Mouse (Mus musculus) kidney, adult 18-20 months (tissue): ENCODE results near the gene Zfp426.

Source experiments
- DNase-seq: peaks from one replicate; pipeline ENCODE4 v3.0.0; 2021

The Zfp426 gene

DNA sequence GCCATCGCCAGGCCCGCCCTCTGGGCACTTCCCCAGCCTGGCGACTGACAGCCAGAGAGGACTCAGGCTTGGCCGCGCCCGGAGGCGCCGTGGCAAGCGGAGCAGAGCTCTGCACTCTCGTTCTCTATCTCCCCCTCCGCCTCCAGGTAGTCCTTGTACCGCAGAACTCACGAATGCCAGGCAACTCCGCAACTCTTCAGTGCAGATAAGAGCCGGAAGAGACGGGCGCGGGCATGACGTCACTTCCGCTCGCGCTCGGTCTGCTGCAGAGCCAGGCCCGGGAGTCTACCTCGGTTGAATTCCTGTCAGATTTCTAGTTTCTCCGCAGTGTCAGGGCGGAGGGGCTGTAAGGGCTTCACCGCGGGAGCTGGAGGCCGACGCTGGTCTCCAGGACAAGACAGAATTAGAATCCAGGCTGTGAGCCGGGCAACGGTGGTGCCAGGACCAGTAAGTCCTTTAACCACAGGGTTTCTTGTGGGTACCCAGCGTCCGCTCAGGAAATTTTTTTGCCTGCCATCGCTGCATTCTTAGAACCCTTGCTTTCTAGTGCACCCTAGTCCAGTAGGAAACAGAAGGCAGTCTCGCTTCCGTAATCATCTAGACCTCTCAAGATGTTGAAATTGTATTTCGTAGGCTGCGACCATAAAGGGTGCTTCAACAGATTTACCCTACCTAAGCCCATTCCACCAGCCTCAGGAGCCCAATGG lies at the start of gene Zfp426:
Zfp426 (minus strand) TSS at position 220 of the 707 bp plus-strand sequence.
- peak; percentile 90 for DNase-seq

DNA sequence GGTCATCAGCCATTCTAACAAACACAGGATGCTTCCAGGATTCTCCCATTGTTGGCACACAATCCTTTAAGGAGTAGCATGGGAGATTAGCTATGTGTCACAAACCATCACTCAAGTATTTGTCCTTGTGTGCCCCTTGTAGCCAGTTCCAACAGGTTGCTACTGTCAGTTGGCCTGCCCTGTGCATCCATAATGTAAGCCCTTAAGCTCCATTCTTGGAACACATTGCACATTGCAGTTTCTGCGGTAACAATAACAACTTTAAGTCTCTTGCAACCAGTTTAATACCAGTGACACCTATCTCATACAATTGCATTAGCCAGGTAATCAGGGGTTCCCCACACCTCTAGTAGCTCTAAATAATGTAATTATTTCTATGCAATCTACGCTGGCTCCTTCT lies 44.1 kb upstream of the Zfp426 start:
- no peak for DNase-seq

DNA sequence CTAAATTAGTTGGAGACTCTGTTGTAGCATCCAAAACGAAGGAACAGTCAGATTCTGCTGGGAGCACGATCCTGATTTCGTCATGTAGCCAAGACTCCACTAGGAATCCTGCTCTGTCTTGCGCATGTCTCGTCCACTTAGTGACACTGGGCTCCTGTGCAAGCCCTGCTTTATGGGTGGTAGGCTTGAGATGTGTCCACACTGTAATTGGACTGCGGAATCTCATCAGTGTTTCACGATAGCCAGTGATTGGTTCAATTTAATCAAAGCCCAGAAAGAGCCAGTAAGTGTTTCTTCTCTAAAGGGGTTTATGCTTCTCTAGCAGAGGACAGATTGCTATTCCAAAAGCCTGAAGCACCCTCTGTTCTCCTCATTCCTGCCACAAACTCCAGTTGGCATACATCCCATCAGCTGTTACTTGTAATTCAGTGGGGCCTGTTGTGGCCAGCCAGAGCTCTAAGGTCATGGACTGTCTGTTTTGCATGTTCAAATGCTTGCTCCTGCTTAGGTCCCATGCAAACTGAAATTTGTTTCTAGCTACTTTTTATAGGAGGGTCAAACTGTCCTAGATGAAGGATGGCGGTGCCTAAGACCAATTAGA lies 41.9 kb upstream of the Zfp426 start:
- DNase-seq, result no peak

DNA sequence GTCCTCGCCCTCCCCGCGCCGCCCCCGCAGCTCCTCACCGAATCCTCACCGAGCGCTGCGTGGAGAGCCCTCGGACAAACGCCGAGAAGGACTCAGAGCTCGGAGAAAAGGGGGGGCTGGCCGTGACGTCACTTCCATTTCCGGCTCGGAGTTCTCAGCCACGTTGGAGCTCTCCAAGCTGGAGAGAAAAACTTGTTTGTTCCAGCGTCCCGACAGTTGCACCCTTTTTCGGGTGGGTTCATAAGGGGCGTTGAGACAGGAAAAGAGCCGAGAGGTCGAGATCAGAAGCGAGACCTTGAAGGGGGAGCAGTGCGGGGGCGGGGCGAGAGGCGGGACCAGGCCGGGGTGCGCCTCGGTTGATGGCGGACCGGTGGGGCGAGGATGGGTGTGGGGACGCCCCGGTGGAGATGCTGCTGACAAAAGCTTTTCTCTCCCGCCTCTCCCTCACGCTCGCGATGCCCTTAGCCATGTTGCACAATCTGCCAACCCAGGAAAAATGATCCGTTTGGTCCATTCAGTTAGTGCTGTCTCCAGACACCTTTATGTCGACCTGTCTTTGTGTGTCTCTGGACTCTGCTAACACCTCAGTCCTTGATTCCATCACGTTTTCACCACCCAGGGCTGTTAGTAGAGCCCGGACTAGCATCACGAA lies 28.9 kb upstream of the Zfp426 start, which contains the start of gene Zfp266:
Zfp266 (minus strand) TSS at position 112 of the 652 bp plus-strand sequence.
- peak; percentile 95 for DNase-seq

DNA sequence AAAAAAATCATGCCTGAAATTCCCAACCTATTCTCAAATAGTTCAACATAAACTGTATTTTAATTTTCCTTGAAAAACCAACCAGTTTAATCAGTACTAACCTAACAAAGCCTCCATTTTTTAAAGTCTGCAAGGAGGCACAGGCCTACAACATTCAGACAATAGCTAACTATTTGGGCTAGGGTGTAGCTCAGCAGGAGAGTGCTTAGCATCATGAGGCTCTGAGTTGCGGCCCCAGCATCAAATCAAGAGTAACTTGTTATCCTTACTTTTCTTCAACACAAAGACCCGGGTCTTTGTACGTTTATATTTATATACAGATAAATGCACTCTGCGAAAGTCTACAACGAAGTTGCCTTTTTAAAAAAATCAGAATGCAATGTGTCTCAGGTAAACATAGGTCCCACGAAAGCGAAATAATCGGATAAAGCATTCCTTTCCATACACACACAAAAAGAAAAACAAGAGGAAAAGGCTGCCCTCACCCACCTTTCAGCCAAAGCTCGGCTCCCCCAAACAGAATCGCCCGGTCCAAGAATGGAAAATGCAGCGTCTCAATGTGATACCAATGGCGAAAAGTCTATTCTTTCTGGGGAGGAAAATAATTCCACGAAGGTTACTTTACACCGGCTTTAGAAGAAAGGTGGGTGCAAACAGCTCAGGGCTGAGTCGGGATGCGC lies 28.1 kb upstream of the Zfp426 start:
- DNase-seq, result no peak

DNA sequence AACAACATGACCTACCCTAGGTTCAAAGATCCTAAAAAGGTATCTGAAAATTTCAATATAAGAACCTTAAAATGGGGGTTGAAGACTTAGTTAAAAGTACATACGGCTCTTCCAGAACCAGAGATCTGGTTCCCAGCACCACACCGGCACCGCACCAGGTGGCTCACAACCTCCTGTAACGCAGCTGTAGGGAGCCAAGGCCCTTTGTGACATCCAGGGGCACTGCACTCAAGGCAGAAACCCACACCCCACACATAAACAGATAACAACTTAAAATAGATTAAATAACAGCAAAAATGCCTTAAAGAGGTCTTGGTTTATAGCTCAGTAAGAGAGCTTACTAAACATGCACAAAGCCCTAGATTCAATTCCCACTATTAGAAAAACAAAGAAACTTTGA lies 27.4 kb upstream of the Zfp426 start:
- no peak for DNase-seq

DNA sequence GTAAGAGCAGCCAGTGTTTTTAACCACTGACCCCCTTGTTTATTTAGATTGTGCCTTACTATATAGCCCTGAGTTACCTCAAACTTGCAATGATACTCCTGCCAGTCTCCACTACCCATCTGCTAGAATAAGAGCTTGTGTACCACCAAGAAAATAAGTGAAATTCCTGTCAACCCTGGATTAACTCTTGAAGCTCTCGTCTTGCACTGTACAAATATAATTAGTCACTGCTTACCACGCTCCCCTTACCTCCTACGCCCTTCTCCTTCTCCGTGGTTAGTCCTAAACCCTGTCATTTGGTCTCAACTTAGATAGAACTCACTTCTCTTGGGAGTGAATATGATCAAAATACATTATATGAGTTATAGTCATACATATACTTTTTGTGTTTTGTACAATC lies 26.2 kb upstream of the Zfp426 start:
- no peak for DNase-seq

DNA sequence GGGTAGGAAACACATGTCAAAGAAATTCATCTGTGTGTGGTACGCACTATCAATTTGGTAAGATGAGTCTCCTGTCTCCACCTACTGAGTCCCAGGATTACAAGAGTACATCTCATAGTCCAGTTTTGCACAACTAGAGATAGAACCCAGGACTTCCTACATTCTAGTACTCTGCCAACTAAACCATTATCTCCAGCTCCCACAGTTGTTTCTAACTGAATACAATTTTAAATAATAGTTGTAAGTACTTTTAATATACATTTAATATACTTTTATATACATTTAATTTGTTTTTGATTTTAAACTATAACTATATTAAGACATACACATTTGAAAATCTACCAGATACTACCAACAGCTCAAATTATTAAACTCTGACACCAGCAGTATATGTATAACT lies 25.2 kb upstream of the Zfp426 start:
- no peak for DNase-seq

DNA sequence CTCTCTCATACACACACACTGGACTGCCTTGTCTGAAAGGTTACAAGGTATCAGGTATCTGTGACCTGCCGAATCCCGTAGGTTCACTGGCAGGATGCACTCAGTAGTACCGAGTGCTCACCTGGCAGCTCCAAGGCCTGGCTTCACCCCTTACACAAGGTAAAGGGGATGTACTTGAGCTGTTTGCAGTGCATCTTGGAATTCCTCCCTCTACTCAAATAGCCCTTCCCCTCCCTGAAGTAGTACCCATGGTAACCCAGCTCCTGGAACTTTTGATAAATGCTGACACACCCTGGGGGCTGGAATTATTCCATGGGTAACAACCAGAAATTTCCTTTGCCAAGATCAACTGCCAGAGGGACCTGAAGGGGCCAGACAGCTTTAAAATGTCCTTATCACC lies 21.5 kb upstream of the Zfp426 start:
- no peak for DNase-seq

DNA sequence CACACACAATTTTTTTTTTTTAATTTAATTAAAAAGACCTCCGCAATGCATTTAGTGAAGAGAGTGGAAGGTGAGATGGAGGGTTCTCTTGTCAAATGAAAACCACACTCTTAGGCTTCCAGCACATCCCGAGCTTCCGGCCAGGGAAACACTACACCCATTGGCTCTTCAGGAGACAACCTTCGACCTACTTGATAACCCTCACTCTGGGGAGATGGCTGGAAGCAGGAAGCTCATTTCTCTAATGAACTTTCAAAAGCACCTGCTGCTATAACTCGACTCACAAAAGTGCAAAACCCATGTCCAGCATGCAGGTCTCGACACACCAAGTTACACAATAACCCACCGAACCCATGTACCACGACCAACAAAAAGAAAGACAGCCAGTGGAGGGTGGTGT lies 20.2 kb upstream of the Zfp426 start:
- no peak for DNase-seq

DNA sequence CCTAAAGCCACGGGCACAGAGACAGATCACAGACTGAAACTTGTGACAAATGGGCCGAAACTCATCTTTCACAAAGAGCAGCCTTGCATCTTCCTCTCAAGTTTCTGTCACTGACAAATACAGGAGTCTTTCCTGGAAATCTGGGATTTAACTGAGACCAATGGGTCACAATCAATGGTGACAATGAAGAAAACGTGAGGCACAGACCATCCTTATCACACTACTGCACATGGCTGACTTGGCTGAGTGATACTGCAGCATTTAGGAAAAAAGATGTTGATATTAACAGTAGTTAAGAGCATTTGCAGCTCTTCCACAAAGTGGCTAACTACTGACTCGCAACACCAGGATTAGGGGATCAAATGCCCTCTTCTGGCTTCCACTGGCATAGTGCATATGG lies 19.1 kb upstream of the Zfp426 start:
- DNase-seq, result no peak

DNA sequence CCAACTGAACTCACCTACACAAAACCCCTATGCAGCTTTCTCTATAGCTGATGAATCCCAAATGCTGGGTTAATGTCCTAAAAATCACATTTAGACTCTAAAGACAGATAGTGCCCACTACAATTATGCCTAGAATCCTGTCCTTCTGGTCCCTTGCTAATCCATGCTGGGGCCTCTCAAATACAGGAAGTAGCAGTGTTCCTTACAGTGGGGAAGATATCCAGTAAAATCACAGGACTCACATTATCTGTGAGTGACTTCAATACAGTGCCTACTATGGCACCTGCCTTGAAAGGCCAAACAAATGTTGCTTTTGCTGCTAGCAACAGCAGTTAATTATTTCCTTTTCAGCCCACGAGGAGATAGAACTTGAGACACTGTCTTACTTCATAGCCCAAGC lies 17.8 kb upstream of the Zfp426 start:
- no peak for DNase-seq

DNA sequence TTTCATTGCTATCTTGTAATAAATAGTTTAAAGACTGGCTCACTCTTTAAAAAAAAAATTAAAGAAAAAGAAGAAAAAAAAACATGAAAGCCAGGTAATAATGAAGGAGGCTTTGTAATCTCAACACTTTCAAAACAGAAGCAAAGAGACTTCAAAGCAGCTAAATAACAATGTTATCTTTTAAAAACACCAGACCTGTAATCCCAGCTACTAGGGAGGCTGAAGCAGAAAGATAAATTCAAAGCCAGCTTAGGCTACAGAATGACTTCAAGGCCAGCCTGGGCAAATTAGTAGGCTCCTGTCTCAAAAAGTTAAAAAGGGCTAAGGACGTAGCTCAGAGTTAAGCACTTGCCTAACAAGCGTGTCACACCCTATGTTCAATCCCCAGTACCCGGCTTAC lies 17.1 kb upstream of the Zfp426 start:
- DNase-seq, result no peak

DNA sequence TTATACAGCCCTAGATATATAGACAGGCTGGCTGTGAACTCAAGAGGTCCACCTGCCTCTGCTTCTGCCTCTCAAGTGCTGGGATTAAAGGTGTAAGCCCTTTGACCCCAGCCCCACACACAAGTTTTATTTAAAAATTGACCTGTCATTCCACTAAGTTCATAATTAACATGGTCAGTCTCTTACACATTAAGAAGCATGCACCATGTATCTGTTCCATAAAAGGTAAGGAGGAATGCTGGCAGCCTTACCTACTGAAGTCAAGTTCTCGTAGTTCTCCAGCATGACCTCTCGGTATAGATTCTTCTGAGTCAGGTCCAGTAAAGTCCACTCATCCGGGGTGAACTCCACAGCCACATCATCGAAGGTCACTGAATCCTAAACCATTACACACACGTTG lies 12.3 kb upstream of the Zfp426 start:
- peak; percentile 16 for DNase-seq

DNA sequence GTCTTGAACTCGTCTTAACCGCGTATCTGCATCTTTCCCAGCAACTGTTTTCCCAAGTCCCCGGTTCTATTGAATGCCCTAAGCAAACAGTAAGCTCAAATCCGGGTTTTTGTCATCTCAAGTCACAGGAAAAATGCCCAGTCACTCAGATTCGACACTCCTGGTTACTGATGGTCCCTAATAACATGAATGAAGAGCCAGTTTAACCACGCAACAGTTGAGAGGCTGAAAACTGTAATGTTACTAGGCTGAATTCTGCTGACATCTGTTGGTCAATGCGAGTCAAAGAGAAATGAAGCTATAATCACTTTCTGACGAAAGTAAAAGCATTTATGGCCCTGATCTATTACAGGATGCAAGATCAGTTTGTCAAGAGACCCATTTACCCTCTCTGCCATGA lies 735 bp upstream of the Zfp426 start:
- DNase-seq, result no peak

DNA sequence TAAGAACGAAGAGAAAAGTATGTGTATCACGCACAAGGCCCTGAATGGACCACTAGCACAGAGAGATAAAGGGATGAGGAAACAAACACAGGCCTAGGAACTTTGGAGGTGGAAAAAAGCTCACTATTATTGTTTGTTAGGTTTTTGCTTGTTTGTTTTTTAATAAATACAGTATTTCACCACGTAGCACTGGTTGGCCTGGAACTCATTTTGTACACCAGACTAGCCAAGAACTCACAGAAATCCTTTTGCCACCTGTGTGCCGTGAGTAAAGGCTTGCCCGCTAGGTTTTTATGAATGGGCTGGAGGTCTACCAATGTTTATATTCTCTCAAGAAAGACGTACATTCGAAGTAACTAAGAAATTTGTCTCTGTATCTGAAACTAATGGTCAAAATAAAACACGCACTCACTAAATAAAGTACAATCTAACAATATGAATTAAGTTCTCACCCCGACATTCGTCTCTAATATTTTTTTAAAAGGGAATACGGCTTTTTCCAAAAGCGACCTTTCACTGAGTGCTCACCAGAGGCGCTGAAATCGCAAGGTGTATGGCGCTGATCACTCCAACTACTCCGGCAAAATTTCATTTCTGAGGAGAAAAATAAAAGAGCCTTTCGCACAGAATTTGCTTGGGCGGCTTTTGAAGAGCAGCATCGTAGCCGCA lies 554 bp downstream of the Zfp426 start:
- DNase-seq, result no peak

DNA sequence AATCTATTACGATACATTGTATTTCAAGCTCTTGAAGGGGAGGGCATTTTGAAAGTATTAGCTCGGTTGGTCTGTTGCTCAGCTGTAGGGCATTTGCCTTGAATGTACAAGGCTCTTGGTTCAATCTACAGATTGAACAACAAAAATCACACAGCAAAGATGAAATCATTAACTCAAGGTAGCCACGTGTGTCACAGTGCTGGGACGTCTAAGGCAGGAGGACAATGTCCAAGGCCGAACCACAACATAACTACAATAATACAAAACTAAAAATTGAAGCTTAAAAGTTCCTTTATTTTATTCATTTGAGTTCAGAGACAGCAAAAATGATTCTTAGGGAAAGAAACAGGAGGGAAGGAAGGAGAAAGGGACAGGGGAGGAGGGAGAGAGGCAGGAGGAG lies 3.0 kb downstream of the Zfp426 start:
- no peak for DNase-seq

DNA sequence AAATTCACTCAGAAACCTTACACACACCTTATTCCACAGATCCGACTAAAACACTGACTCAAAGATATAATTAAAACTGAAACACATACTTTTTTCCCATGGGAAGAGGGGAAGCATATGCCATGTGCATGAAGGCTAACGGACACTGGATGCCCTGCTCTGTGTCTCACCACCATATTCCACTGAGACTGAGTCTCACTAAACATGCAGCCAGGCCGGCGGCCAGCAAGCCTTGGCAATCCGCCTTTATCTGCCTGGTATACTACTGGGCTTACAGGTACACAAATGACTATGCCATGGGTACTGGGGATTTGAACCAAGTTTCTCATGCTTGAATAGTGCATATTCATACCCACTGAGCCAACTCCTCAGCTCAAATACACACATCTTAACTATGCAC lies 13.2 kb downstream of the Zfp426 start:
- DNase-seq, result peak; percentile 18

DNA sequence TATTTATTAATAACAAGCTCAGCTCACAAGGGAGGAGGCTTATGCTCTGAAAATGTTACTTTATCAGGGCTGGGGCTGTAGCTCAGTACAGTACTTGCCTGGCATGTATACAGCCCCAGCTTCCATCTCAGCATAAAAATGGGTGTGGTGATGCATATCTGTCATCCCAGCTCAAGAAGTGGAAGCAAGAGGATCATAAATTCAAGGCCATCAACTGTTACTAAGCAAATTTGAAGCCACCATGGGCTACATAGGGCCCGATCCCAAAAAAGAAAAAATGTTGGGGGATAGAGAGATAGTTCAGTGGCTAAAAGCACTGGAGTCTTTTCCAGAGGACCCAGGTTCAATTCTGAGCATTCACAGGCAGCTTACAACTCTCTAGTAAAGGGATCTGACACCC lies 15.9 kb downstream of the Zfp426 start:
- no peak for DNase-seq

DNA sequence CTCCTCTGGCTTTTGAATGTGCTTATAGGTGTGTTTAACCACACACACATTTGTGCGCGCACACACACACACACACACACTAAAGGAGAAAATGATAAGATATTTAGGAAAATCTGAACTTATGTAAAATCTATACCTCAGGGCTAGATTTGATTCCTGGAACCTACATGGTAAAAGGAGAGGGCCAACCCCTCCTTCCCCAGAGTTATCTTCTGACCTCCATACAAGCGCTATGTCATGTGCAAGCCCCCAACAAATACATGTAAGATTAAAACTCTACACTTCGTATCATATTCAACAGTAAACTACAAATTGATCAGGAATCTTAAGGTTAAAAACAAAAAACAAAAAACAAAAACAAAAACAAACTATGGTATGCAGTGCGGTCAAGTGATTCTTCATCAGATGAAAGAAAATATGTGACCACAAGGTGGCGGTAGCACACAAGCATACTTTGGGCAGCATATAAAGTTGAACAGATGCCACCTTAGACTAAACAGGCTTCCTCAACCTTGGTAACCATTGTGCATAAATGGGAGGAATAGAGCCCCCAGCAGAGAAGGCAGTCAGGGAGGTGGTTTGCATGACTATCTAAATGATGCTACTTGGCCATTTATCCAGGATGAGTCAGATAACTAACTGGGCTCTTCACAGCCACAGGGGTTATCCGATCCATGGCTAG lies 25.6 kb downstream of the Zfp426 start:
- peak; percentile 57 for DNase-seq

DNA sequence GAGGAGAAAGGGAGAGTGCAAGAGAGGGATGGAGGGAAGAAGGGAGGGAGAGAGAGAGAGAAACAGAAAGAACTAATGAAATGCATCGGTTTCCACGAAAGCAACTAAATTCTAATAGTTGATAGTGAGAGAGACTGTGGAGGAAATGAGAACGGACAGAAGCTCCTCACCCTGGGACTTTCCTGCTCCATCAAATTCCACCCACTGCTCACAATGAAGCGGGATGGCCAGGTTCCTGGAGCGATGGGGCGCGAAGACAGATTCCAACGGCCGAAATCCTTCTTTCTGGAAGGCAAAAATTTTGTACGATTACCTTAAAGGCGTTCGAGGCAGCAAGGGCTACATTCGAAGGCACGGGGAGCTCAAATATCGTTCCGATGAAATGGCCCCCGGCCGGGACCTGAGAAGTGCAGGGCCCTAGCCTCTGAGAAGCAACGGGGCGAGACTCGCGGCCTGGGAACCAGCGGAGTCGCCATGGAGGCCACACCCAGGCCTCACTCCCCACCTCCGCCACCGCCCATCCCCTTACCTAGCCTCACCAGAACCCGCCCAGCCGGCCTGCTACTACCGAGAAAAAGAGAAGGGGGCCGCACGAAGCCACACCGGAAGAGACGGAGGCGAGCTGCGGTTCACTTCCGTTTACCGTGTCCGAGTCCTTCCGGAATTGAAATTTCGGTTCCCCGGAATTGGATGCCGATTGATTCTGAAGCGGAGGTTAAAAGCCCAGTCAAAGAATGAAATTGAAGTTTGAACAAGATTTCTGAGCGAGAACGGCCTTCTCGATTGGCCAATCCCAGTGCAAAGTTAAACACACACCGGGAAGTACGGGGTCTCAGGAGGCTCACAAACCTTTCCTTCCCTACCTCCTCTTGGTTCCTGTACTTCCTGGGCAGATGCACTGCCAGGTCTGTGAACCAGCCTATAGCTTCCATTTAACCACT lies 32.9 kb downstream of the Zfp426 start, which contains the start of gene Zfp26:
Zfp26 (minus strand) TSS at position 786 of the 941 bp plus-strand sequence.
- peak; percentile 86 for DNase-seq
